Mouse (Mus musculus) ES-E14 (cell line): ENCODE results near the gene Bmp7.

ENCODE experiments used
- CHD2 ChIP-seq: IDR thresholded peaks from 2 replicates; pipeline ENCODE4 v1.6.1; 2014; ENCODE audit warnings: mild to moderate bottlenecking, low read depth, low read length, inconsistent platforms
- HCFC1 ChIP-seq: IDR thresholded peaks from 2 replicates; pipeline ENCODE4 v1.6.1; 2012; ENCODE audit warnings: low read length, inconsistent platforms, borderline replicate concordance; ENCODE audit not compliant: insufficient read depth
- MAFK ChIP-seq: IDR thresholded peaks from 2 replicates; pipeline ENCODE4 v1.6.1; 2014; ENCODE audit warnings: mild to moderate bottlenecking, low read depth, low read length, inconsistent platforms; ENCODE audit not compliant: insufficient read depth
- ZC3H11A ChIP-seq: IDR thresholded peaks from 2 replicates; pipeline ENCODE4 v1.6.1; 2012; ENCODE audit warnings: low read depth, mild to moderate bottlenecking, inconsistent platforms, low read length, borderline replicate concordance

DNA sequence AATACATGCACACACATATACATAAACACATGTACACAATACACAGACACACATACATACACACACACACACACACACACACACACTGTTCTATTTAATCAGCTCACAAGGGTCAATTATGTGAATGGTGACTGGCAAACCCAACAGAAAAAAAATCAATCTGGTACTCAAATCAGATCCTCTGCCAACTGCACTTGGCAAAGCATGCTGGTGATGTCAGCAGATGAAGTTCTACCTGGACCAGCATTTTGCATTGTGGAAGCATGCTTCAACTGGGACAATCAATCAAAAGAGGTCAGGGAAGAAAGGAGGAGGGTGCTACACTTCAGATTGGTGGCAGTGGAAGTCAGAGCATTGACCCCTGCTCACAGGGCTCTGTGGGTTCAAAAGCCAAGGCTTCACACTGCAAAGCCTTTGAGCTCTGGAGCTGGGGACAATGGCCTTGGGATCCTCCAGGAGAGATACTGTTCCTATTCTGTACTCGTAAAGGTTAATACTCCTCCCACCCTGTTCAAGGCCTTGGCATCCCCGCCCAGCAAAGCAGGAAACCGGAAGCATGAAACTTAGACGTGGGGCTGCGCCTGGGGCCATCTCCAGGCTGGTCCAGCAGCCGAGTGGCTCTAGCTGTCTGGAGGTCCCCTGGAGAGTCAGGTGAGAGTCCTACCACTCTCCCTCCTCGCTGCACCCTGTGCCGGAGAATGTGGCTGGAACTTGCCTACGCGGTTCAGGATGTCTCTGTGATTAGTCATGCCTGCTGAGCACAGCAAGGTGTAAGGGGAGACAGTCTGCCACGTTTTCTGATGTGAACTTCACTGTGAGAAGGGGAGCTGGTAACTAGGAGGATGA lies 99.0 kb downstream of the Bmp7 start:
- TF ChIP-seq ZC3H11A (no peak), CHD2 (no peak), MAFK (no peak), HCFC1 (no peak)
